Mouse (Mus musculus) kidney, adult 18-20 months (tissue): ENCODE measurements at regions not wholly inside any gene's neighbourhood (a gene's known extent, or its start where the extent isn't known, plus 50 kb on each side); places are given as distances from the start of the nearest gene placed in this dataset.
"Not testable (repeated sequence)": the region's sequence is repeated elsewhere in the genome, so short reads cannot be mapped to it uniquely, and the experiment has no call there.

Experiments
- DNase-seq: peaks from one replicate; pipeline ENCODE4 v3.0.0; 2021

DNA sequence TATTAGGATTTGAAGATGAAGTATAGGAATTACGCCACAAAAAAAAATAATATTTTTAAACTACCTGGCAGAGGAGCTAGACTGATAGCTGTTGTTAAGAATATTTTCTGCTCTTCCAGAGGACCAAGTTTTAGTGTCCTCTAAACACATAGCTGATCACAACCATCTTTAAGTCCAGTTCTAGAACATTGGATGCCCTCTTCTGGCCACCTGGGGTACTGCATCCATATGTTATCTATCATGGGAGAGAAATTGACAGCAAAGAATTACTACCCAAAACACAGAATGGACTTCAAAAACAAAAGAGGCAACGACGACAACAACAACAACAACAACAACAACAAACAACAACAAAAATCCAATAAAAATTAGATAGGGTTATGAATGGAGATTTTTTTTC, 71.0 kb upstream of the Prl4a1 start:
- DNase-seq, result peak; percentile 46

DNA sequence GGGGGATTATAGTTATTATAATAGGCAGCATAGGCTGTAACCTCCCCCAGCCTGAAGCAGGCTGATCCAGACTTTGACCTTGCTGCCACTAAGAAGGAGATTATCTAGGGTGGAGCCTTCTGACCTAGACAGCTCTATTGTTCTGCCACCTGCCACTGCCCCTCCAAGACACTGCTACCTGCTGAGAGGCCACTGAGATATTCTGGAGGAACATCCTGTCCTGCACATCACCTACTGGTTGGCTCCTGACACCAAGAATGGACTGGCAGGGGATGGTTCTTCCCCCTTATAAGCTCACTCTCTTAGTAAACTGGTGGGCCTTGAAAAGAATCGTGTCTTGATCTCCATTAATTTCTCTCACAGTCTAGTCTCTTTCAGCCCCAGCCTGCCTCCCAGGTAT, 55.6 kb upstream of the Prl4a1 start:
- DNase-seq, result not testable (repeated sequence)

DNA sequence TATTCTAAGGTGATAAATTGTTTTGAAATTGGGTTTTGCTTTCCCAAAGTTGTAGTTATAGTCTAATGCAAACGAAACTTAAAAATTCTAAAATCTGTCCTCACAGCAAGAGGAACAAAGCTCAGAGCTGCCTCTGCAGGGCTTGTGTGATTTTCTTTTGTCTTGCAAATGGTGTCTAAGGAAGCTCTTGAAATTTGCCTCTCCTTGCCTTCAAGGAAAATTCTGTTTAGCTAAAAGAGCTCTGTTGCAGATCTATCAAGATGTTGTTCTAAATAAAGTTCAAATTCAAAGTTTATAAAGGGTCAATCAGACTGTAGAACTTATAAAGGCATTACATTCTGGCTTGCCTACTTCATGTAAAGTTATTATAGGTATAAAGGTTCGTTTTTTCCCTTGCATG, 53.6 kb upstream of the Prl4a1 start:
- DNase-seq, result not testable (repeated sequence)

DNA sequence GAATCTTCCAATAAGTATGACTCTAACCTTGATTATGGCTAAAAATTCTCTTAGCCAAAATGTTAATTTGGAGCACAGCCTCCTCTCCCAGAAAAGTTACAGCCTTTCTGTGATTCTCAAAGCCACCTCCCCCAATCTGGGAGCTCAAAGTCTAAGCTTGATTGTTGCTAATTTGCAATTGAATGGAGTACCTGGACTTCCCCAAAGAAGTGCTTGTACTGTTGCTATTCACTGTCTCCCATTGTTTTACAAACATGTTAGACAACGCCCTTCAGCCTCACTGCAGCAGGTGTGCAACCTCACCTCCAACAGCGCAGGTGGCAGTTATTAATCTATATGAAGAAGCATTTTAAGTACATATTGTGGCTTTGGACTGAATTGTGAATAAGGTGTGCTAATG, 50.0 kb upstream of the Prl4a1 start:
- not testable (repeated sequence) for DNase-seq
